Mouse (Mus musculus) cortical plate, adult 2 months (tissue): ENCODE results near the gene Med13.

Source experiments
- CTCF ChIP-seq: fragments of 200-500 bp; IDR thresholded peaks from 2 replicates; pipeline ENCODE4 v1.5.1; 2011; ENCODE audit warnings: mild to moderate bottlenecking, control low read depth, low read length; ENCODE audit not compliant: insufficient read depth; ENCODE audit errors: extremely low read depth
- POLR2A ChIP-seq: fragments of 200-500 bp; IDR thresholded peaks from 2 replicates; pipeline ENCODE4 v1.6.1; 2011; ENCODE audit warnings: mild to moderate bottlenecking, low read length, control low read depth; ENCODE audit not compliant: insufficient read depth; ENCODE audit errors: extremely low read depth

- no peak for TF ChIP-seq CTCF
- no peak for TF ChIP-seq POLR2A
Observed at GRCm38 (mm10) chr11:86350636-86351138, 6.7 kb downstream of the Med13 start.
